Mouse (Mus musculus): ENCODE measurements around the gene Nup50.

- TF ChIP-seq POLR2A (IDR thresholded peaks at IDR 0.05; ENCODE audit: control insufficient read depth, low read depth, low read length) (no peak), CTCF (IDR thresholded peaks at IDR 0.05; ENCODE audit: control insufficient read depth, insufficient read depth, insufficient replicate concordance, low read depth, low read length) (no peak)
These were observed 45.3 kb downstream of the Nup50 start for GRCm38 (mm10) chr15:84968534-84968933.
